Mouse (Mus musculus): ENCODE measurements around the gene Zfp385a. TPM values are rescaled to one million over a fixed set of nuclear protein-coding genes. Genes with fewer than 3 reads are reported as not detected.

The Zfp385a gene
- polyA plus RNA-seq, 1 experiment: 25.0 TPM

DNA sequence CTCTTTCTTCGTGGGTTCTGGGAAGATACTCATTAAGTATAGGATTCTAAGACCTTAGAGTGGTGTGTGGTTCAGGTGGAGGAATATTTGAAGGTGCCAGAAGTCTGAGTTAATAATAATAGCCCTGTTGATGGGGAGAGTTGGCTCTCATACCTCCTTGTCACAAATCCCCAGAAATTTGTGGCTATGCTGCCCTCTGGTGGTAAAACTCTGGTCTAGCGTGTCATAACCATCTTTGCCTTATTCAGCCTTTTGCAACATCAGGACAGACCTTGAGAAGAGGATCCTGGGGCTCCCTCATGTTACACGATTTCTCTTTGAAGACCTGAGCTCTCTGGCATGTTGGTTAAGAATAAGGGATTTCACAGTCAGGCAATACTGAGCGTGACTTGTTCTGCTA is 2.5 kb upstream of the Zfp385a start:
- H3K4me3 ChIP-seq (ENCODE audit: insufficient read depth, low read length): no peak overlapping the region
- 0 out of 2 replicates have a peak, but pooled peaks cover 6% of the 10 kb centered on the region for H3K4me1 ChIP-seq (ENCODE audit: control insufficient read depth, insufficient read depth, low read length)
- TF ChIP-seq POLR2A (IDR thresholded peaks at IDR 0.05; ENCODE audit: low read depth, low read length) (no peak), CTCF (IDR thresholded peaks at IDR 0.05; ENCODE audit: borderline replicate concordance, insufficient read depth, low read length) (0 out of 2 replicates have a peak, but pooled peaks have one; percentile 10)
- H3K27ac ChIP-seq (ENCODE audit: insufficient read depth, low read length): no peak overlapping the region; the same call in 1 of the 2 replicates

DNA sequence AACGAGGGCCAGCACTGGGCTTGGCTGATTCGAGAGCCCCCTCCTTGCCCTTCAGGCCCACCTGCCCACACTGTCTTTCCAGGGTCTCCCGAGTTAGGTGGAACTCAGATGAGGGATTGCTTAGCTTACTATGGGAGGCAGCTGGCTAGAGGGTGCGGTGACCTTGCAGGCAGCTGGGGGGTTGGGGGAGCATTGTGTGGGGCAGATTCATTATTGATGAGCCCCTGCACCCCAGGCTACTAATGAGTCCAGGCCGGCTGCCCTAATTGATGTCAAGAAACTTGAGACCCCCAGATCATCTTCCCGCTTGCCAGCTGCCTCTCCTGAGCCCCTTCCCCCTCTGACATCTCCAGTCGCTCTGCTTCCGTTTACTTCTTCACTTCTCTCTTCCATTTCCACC is 1.7 kb upstream of the Zfp385a start:
- 0 out of 2 replicates have a peak, but pooled peaks cover 6% of the 10 kb centered on the region for H3K4me1 ChIP-seq (ENCODE audit: control insufficient read depth, insufficient read depth, low read length)
- no peak overlapping the region for H3K27ac ChIP-seq (ENCODE audit: insufficient read depth, low read length)
- no peak overlapping the region for H3K4me3 ChIP-seq (ENCODE audit: insufficient read depth, low read length)
- no peak for TF ChIP-seq CTCF (IDR thresholded peaks at IDR 0.05; ENCODE audit: borderline replicate concordance, insufficient read depth, low read length)
- TF ChIP-seq POLR2A (IDR thresholded peaks at IDR 0.05; ENCODE audit: low read depth, low read length): no peak

DNA sequence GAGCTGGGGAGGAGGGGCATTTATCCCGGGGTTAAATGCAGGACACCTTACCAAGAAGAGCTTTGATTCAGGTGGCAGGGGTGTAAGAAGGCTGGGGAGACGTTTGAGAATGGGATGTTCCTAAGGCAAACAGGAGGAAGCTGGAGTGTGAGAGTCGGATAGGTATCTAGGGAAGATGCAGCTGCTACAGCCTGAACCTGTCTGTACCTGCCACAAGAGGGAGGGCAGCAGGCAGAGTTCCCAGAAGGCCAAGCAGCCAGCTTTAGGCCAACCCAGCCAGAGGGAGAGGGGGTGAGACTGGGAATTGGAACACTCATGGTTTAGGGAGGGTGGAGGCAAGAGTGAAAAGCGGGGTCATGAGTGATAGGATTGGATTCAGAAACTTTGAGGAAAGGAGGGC is 893 bp upstream of the Zfp385a start:
- H3K27ac ChIP-seq (ENCODE audit: insufficient read depth, low read length): no peak overlapping the region
- no peak overlapping the region for H3K4me3 ChIP-seq (ENCODE audit: insufficient read depth, low read length)
- 0 out of 2 replicates have a peak, but pooled peaks cover 6% of the 10 kb centered on the region for H3K4me1 ChIP-seq (ENCODE audit: control insufficient read depth, insufficient read depth, low read length)

DNA sequence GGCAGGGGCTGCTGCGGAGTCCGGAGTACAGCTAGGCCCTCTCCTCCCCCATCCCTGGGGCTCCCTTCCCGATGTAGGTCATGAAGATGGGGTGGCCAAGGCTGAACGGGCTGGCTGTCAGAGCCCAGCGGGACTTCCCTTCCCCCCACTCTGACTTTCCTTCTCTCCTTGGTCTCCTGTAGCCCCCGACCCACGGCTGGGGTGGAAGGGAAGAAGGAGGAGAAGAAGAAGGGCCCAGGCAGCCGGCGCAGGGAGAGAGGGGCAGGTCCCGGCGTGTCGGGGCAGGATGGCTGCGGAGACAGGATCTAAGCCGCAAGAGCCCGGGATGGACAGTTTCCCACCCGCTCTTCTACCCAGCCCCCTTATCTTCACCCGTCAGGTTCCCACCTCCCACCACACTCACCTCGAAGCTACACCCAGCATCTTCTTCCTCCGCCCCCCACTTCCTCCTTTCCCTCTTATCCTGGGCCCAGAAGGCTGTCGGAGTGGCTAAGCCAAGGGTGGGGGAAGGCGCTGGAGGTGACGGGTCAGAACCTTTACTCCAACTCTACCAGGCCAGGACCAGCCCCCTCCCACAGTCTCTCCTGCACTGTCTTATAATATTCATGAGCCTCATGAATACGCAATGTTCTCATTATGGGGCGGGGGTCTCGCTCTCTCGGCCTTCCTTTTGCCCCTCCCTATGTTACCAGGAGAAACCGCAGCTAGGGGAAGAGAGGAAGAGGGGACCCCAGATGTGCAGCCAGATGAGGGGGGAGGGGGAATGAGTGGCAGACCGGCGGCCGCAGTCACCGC is 530 bp downstream of the Zfp385a start:
- Histone ChIP-seq H3K27ac (ENCODE audit: insufficient read depth, low read length) (no peak overlapping the region), H3K4me3 (ENCODE audit: insufficient read depth, low read length) (peak overlapping the region; percentile 43), H3K4me1 (ENCODE audit: control insufficient read depth, insufficient read depth, low read length) (0 out of 2 replicates have a peak, but pooled peaks cover 9% of the 10 kb centered on the region)
- no peak for TF ChIP-seq CTCF (IDR thresholded peaks at IDR 0.05; ENCODE audit: borderline replicate concordance, insufficient read depth, low read length)
- TF ChIP-seq POLR2A (IDR thresholded peaks at IDR 0.05; ENCODE audit: low read depth, low read length): no peak

More for the DNA sequence above, 893 bp upstream of the Zfp385a start:
- no peak for TF ChIP-seq POLR2A (IDR thresholded peaks at IDR 0.05; ENCODE audit: low read depth, low read length)
- no peak for TF ChIP-seq CTCF (IDR thresholded peaks at IDR 0.05; ENCODE audit: borderline replicate concordance, insufficient read depth, low read length)

DNA sequence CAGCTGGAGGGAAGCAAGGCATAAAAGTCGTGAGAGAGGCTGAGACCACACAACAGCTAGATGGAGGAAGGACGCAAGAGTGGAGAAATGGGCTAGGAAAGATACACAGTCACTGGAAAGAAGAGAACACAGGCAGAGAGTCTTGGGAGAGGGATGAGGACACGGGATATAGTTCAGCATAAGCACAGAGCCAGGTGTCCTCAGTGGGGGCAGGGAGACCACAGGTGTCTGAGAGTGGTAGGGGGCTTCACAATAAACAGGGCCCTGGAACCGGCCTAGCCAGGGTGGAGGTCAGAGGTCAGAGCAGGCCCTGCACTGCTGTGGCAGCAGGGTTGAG is 1.1 kb downstream of the Zfp385a start:
- Histone ChIP-seq H3K4me3 (ENCODE audit: insufficient read depth, low read length) (peak overlapping the region; percentile 43), H3K27ac (ENCODE audit: insufficient read depth, low read length) (no peak overlapping the region), H3K4me1 (ENCODE audit: control insufficient read depth, insufficient read depth, low read length) (0 out of 2 replicates have a peak, but pooled peaks cover 9% of the 10 kb centered on the region)
- TF ChIP-seq POLR2A (IDR thresholded peaks at IDR 0.05; ENCODE audit: low read depth, low read length) (no peak), CTCF (IDR thresholded peaks at IDR 0.05; ENCODE audit: borderline replicate concordance, insufficient read depth, low read length) (no peak)

DNA sequence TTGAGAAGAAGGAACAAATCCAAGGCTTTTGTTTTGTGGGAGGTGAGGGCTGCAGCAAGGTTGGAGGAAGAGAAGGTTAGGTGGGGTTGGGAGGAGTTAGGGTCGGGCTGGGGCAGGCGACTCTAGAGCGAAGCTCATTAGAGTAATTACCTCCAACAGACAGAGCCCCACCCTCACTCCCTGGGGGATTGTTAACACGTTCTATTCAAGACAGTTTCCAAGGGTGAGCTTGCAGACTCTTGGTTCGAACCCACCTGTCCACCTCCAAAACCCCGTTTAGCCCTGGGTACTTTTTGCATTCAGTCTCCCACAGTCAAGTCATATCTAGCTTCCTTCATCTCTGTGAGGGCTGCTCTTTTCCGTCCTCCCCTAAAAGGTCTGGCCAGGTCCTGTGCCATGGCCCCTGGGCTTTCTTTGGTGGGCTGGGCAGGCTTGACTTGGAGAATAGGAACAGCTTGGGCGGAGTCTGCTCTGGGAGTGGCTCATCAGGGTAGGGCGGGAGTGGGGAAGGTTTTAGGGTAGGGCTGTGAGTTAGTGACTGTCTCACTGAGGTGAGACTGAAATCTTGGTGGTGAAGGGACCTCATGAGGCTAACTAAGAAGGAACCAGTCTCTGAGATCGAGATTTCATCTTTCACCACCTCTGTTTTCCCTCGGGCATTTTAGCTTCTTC is 2.8 kb downstream of the Zfp385a start:
- 0 out of 2 replicates have a peak, but pooled peaks cover 9% of the 10 kb centered on the region for H3K4me1 ChIP-seq (ENCODE audit: control insufficient read depth, insufficient read depth, low read length)
- no peak overlapping the region for H3K4me3 ChIP-seq (ENCODE audit: insufficient read depth, low read length)
- TF ChIP-seq CTCF (IDR thresholded peaks at IDR 0.05; ENCODE audit: borderline replicate concordance, insufficient read depth, low read length): no peak
- no peak for TF ChIP-seq POLR2A (IDR thresholded peaks at IDR 0.05; ENCODE audit: low read depth, low read length)
- H3K27ac ChIP-seq (ENCODE audit: insufficient read depth, low read length): no peak overlapping the region

DNA sequence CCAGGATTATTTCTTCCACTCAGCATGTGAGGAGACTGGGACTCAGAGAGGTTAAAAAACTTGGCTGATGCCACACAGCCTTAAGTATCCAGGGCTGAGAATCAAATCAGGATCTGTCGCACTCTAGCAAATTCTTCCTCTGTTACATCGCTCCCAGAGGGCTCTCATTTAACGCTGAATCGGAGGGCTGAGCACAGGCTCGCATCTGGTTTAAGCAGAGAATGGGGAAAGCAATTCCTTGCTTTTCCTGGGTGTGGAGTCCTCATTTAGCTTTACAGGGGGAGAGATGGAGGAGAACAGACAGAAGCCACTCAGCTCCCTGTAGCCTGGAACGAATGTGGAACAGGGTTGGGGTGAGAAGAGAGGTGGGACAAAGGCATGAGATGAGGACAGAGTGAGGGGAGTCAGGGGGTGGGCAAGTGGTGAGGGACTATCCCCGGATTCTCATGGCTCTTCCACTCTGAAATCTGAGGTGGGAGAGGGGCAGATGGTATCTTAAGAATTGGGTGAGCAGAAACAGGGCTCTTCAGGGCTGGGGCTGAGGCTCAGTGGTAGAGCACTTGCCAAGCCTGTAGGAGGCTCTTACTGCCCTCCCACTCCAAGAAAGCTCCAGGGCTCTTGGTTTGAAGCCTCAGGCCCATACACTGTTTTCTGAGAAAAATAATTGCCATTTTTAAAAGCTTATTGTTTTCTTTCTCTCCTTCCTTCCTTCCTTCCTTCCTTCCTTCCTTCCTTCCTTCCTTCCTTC is 4.2 kb downstream of the Zfp385a start:
- 0 out of 2 replicates have a peak, but pooled peaks cover 8% of the 10 kb centered on the region for H3K4me1 ChIP-seq (ENCODE audit: control insufficient read depth, insufficient read depth, low read length)
- no peak overlapping the region for H3K27ac ChIP-seq (ENCODE audit: insufficient read depth, low read length)
- TF ChIP-seq CTCF (IDR thresholded peaks at IDR 0.05; ENCODE audit: borderline replicate concordance, insufficient read depth, low read length) (no peak), POLR2A (IDR thresholded peaks at IDR 0.05; ENCODE audit: low read depth, low read length) (no peak)
- H3K4me3 ChIP-seq (ENCODE audit: insufficient read depth, low read length): no peak overlapping the region

DNA sequence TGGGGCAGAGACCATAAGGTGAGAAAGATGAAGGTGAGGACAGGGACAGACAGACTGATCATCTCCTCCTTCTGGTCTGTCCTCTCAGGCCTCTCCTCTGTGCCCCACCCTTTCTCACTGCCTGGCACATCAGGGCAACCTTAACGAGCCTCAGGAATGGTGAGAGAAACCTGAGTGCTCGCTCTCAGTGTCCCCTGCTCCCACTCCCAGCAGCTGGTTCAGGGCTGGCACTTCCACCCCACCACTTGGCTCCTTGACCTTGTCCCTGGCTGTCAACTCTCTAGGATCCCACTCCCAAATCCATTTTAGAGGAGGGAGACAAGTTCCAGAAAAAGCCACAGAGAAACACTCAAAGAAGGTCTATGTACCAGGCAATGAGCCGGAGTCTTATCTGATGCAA is 4.9 kb downstream of the Zfp385a start:
- Histone ChIP-seq H3K4me1 (ENCODE audit: control insufficient read depth, insufficient read depth, low read length) (0 out of 2 replicates have a peak, but pooled peaks cover 3% of the 10 kb centered on the region), H3K4me3 (ENCODE audit: insufficient read depth, low read length) (no peak overlapping the region), H3K27ac (ENCODE audit: insufficient read depth, low read length) (no peak overlapping the region)
- TF ChIP-seq CTCF (IDR thresholded peaks at IDR 0.05; ENCODE audit: borderline replicate concordance, insufficient read depth, low read length) (no peak), POLR2A (IDR thresholded peaks at IDR 0.05; ENCODE audit: low read depth, low read length) (no peak)

DNA sequence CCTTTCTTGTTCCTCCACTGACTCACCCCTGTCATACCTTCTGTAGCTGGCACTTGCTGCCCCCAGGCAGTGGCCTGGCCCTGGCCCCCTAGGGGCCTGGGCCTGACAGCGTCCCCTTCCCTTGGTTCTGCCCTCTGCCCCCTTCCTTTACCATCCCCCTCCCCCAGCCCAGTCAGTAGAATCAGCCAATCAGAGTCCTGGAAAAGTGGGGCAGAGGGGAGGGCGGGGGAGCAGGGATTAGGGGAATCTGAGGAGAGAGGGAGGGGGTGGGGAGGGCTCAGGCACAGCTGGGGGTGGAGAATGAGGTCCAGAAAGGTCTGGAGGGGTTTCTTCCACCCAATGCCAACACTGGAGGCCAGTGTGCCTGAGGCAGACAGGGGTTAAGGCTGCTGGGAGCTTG is 5.7 kb downstream of the Zfp385a start:
- Histone ChIP-seq H3K4me3 (ENCODE audit: insufficient read depth, low read length) (no peak overlapping the region), H3K27ac (ENCODE audit: insufficient read depth, low read length) (no peak overlapping the region), H3K4me1 (ENCODE audit: control insufficient read depth, insufficient read depth, low read length) (0 out of 2 replicates have a peak, but pooled peaks cover 3% of the 10 kb centered on the region)
- TF ChIP-seq CTCF (IDR thresholded peaks at IDR 0.05; ENCODE audit: borderline replicate concordance, insufficient read depth, low read length) (no peak), POLR2A (IDR thresholded peaks at IDR 0.05; ENCODE audit: low read depth, low read length) (no peak)

All from embryonic fibroblast, embryonic 13.5 days (primary cell).